Mouse (Mus musculus) macrophage (primary cell): Measurements from ENCODE around the gene Tlr5. TPM values are rescaled to one million over a fixed set of nuclear protein-coding genes. Genes with fewer than 3 reads are reported as not detected.
A peak's percentile ranks its signal among the peaks of the same experiment; 100 is the strongest.

Source experiments
- H3K27ac ChIP-seq: fragments of 350-480 bp; formaldehyde crosslinking; 2 replicates; pipeline ENCODE4 v1.9.0; 2021
- H3K36me3 ChIP-seq: fragments of 350-480 bp; formaldehyde crosslinking; 2 replicates; pipeline ENCODE4 v1.9.0; 2021; ENCODE audit errors: inconsistent target
- H3K4me3 ChIP-seq: fragments of 350-480 bp; formaldehyde crosslinking; 2 replicates; pipeline ENCODE4 v1.9.0; 2021; ENCODE audit errors: inconsistent target
- H3K79me2 ChIP-seq: fragments of 350-480 bp; formaldehyde crosslinking; 2 replicates; pipeline ENCODE4 v1.9.0; 2021; ENCODE audit errors: inconsistent target
- whole genome bisulfite sequencing: methylation state at CpG from one replicate; pipeline ENCODE4 v1.1.7; 2026; ENCODE audit warnings: inconsistent platforms; ENCODE audit not compliant: missing documents; 5-methylcytosine and 5-hydroxymethylcytosine counted together
- polyA plus RNA-seq: library from polyadenylated mRNA; stranded (reverse); fragments of 250-400 nt; gene quantifications from 3 replicates; pipeline ENCODE4 v1.2.4, GENCODE M21; 2018; ENCODE audit warnings: inconsistent platforms

The Tlr5 gene
- polyA plus RNA-seq, 1 experiment from 2014 or later = 2.0 TPM

GRCm38 (mm10) chr1:182959811-182960455, 5.3 kb downstream of the Tlr5 start:
- H3K79me2 ChIP-seq = no peaks in the 10 kb centered on the region
- peak overlapping the region; percentile 41 for H3K4me3 ChIP-seq
- H3K36me3 ChIP-seq = no peaks in the 10 kb centered on the region
- H3K27ac ChIP-seq = 0 out of 2 replicates have a peak overlapping the region, but pooled peaks have one; percentile 19
- WGBS = 2% methylated on average over 20 of the region's 20 CpGs

GRCm38 (mm10) chr1:182961076-182961475, 6.5 kb downstream of the Tlr5 start:
- WGBS = 95% methylated on average over 5 of the region's 5 CpGs

GRCm38 (mm10) chr1:182963329-182963728, 8.7 kb downstream of the Tlr5 start:
- WGBS = 93% methylated on average over 5 of the region's 5 CpGs
- H3K36me3 ChIP-seq = no peaks in the 10 kb centered on the region
- no peak overlapping the region for H3K27ac ChIP-seq

More at GRCm38 (mm10) chr1:182961076-182961475, 6.5 kb downstream of the Tlr5 start:
- Histone ChIP-seq H3K36me3 (no peaks in the 10 kb centered on the region), H3K4me3 (no peak overlapping the region), H3K27ac (0 out of 2 replicates have a peak overlapping the region, but pooled peaks have one; percentile 7), H3K79me2 (no peaks in the 10 kb centered on the region)

GRCm38 (mm10) chr1:182964855-182965466, 10.4 kb downstream of the Tlr5 start:
- WGBS = 89% methylated on average over 9 of the region's 9 CpGs
- no peaks in the 10 kb centered on the region for H3K36me3 ChIP-seq
- no peak overlapping the region for H3K27ac ChIP-seq
- H3K79me2 ChIP-seq = no peaks in the 10 kb centered on the region
- no peak overlapping the region for H3K4me3 ChIP-seq

More at GRCm38 (mm10) chr1:182963329-182963728, 8.7 kb downstream of the Tlr5 start:
- H3K79me2 ChIP-seq = no peaks in the 10 kb centered on the region
- H3K4me3 ChIP-seq = no peak overlapping the region

- no peaks in the 10 kb centered on the region for H3K36me3 ChIP-seq
- H3K27ac ChIP-seq = no peak overlapping the region
- H3K4me3 ChIP-seq = no peak overlapping the region
- WGBS = 93% methylated on average over 9 of the region's 9 CpGs
- H3K79me2 ChIP-seq = no peaks in the 10 kb centered on the region
Observed at GRCm38 (mm10) chr1:182968732-182969131, 14.1 kb downstream of the Tlr5 start.

- 95% methylated on average over 6 of the region's 6 CpGs for WGBS
- Histone ChIP-seq H3K27ac (no peak overlapping the region), H3K36me3 (no peaks in the 10 kb centered on the region)
Observed at GRCm38 (mm10) chr1:182972240-182972639, 17.7 kb downstream of the Tlr5 start.

GRCm38 (mm10) chr1:182974826-182975225, 20.2 kb downstream of the Tlr5 start:
- WGBS = 89% methylated on average over 14 of the region's 14 CpGs
- Histone ChIP-seq H3K79me2 (no peaks in the 10 kb centered on the region), H3K36me3 (no peaks in the 10 kb centered on the region), H3K4me3 (no peak overlapping the region), H3K27ac (no peak overlapping the region)

More at GRCm38 (mm10) chr1:182972240-182972639, 17.7 kb downstream of the Tlr5 start:
- H3K4me3 ChIP-seq = no peak overlapping the region
- no peaks in the 10 kb centered on the region for H3K79me2 ChIP-seq

GRCm38 (mm10) chr1:182980702-182981101, 26.1 kb downstream of the Tlr5 start:
- no peaks in the 10 kb centered on the region for H3K79me2 ChIP-seq
- no peak overlapping the region for H3K4me3 ChIP-seq
- WGBS = 73% methylated on average over 6 of the region's 6 CpGs
- no peak overlapping the region for H3K27ac ChIP-seq
- no peaks in the 10 kb centered on the region for H3K36me3 ChIP-seq

- 0 out of 2 replicates have a peak overlapping the region, but pooled peaks have one; percentile 12 for H3K27ac ChIP-seq
- H3K79me2 ChIP-seq = no peaks in the 10 kb centered on the region
- H3K36me3 ChIP-seq = no peaks in the 10 kb centered on the region
- WGBS = under 1% methylated on average over 13 of the region's 15 CpGs
- no peak overlapping the region; the same call in 1 of the 2 replicates for H3K4me3 ChIP-seq
Observed at GRCm38 (mm10) chr1:182982995-182983394, 28.4 kb downstream of the Tlr5 start.

- Histone ChIP-seq H3K27ac (0 out of 2 replicates have a peak overlapping the region, but pooled peaks have one; percentile 12), H3K4me3 (no peak overlapping the region; the same call in 1 of the 2 replicates), H3K79me2 (no peaks in the 10 kb centered on the region), H3K36me3 (no peaks in the 10 kb centered on the region)
- WGBS = 51% methylated on average over 14 of the region's 14 CpGs
Observed at GRCm38 (mm10) chr1:182983496-182984127, 29.0 kb downstream of the Tlr5 start.

- Histone ChIP-seq H3K27ac (no peak overlapping the region), H3K4me3 (no peak overlapping the region), H3K36me3 (no peaks in the 10 kb centered on the region), H3K79me2 (no peaks in the 10 kb centered on the region)
- WGBS = 61% methylated on average over 13 of the region's 13 CpGs
Observed at GRCm38 (mm10) chr1:182986243-182986642, 31.7 kb downstream of the Tlr5 start.

- H3K79me2 ChIP-seq = no peaks in the 10 kb centered on the region
- H3K27ac ChIP-seq = no peak overlapping the region
- no peaks in the 10 kb centered on the region for H3K36me3 ChIP-seq
- no peak overlapping the region for H3K4me3 ChIP-seq
- WGBS = 87% methylated on average over 10 of the region's 11 CpGs
Observed at GRCm38 (mm10) chr1:182986750-182987149, 32.2 kb downstream of the Tlr5 start.

GRCm38 (mm10) chr1:182987801-182988200, 33.2 kb downstream of the Tlr5 start:
- H3K36me3 ChIP-seq = no peaks in the 10 kb centered on the region
- no peaks in the 10 kb centered on the region for H3K79me2 ChIP-seq
- no peak overlapping the region for H3K27ac ChIP-seq
- H3K4me3 ChIP-seq = no peak overlapping the region
- 95% methylated on average over 12 of the region's 13 CpGs for WGBS

- no peaks in the 10 kb centered on the region for H3K79me2 ChIP-seq
- no peaks in the 10 kb centered on the region for H3K36me3 ChIP-seq
- H3K4me3 ChIP-seq = no peak overlapping the region
- 82% methylated on average over 3 of the region's 3 CpGs for WGBS
- H3K27ac ChIP-seq = no peak overlapping the region
Observed at GRCm38 (mm10) chr1:182988646-182989045, 34.1 kb downstream of the Tlr5 start.
